Mouse (Mus musculus): ENCODE results near the gene Nav2.

DNA sequence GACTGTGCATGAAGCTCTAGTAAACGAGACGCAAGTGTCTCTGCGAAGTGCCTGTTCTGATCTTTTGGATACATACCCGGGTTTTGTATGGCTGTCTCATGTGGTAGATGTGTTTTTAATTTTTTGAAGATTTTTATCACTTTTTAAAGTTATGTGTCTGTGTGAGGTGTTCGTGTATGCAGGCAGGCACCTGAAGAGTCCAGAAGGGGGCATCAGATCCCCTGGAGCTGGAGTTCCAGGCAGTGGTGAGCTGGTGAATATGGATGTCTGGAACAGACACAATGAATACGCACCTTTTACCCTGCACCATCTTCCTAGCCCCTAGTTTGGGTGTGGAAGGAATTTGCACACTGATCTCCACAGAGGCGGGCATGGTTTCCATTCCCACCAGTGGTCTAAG, 214.0 kb downstream of the Nav2 start:
- no peak for TF ChIP-seq GATA1 (IDR thresholded peaks at IDR 0.05; ENCODE audit: borderline replicate concordance, low read length)
- TF ChIP-seq FLI1 (IDR thresholded peaks at IDR 0.05; ENCODE audit: low read length) = no peak
